Mouse (Mus musculus): ENCODE results near the gene Hist1h2ad.
"Not testable (repeated sequence)": the region's sequence is repeated elsewhere in the genome, so short reads cannot be mapped to it uniquely, and the experiment has no call there.

DNA sequence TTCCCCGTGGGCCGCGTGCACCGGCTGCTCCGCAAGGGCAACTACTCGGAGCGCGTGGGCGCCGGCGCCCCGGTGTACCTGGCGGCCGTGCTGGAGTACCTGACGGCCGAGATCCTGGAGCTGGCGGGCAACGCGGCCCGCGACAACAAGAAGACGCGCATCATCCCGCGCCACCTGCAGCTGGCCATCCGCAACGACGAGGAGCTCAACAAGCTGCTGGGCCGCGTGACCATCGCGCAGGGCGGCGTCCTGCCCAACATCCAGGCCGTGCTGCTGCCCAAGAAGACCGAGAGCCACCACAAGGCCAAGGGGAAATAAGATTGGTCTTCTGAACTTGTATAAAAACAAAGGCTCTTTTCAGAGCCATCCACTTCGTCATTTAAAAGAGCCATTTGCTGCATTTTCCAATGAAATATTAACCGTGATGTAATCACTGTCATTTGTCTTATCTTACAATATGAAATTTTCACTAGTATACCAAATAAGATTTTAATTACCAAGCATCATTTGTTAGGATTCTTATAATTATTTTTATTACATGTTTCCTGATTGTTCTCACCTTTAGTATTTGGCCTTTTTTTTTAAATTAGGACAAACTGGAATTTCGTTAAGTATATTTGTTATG is 477 bp downstream of the Hist1h2ad start:
- peak; percentile 65; the same call in 1 of the 2 replicates for TF ChIP-seq POLR2A (IDR thresholded peaks at IDR 0.05; ENCODE audit: low read depth, low read length)
- TF ChIP-seq CTCF (IDR thresholded peaks at IDR 0.05; ENCODE audit: borderline replicate concordance, insufficient read depth, low read length) = not testable (repeated sequence)

Measured in embryonic fibroblast, embryonic 13.5 days (primary cell).